Mouse (Mus musculus): ENCODE data around the gene Ly6g5c. TPM values are rescaled to one million over a fixed set of nuclear protein-coding genes. Genes with fewer than 3 reads are reported as not detected.

Gene Ly6g5c
- polyA plus RNA-seq, 2 experiments from 2014 or later = not detected

DNA sequence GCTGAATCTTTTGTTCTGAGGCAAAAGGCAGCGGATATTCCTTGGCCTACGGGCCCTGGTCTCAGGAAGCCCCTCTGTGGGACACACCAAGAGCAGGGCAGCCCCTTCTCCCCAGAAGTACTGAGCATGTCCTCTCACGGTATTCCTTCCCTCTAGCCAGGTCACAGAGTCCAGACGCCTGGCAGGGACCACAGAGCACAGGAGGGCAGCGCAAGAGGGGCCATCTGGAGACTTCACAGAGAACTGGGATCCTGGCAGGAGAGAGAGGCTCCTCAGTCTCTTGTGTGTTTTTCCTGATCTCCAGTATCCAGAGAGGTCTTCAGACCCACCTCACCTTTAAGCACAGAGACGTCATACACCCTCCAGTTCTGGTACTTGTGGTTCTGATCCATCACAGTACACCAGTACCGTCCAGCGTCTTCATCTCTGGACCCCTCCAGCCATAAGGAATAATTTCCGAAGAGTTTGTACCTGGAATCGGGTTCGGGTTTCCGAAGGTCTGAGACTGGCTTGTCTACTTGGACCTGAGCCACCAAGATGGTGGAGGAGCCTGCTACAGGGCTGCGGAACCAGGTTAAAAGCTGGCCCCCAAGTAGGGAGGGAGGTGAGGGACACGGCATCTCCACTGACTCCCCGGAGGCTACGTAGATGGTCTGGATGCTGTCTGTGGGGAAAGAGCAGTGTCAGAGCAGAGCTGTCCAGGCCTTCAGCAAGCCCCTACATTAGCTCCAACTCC lies 25.1 kb upstream of the Ly6g5c start:
- ATAC-seq = no peak

DNA sequence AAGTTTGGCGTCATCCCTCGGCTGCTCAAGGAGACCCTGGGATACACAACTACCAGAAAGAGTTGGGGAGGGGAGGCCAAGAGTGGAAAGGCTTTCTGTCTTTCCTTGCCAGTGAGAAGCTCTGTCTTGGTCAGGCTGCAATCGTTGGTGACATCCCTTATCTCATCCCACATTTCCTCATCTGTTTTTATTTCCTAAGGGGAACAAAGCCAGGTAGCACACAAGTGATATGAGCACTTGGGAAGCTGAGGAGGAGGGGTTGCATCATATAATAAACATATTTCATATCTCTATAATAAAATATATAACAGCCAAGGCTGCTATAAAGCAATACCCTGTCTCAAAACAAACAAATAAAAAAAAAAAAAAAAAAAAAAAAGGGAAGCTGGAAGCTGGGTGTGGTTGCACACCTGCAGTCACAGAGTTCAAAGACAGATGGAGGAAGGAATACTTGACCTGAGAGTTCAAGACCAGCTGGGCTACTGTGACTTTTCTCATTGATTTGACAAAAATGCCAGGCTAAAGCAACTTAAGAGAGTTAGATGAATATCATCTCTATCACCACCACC lies 24.1 kb upstream of the Ly6g5c start:
- no peak for ATAC-seq

DNA sequence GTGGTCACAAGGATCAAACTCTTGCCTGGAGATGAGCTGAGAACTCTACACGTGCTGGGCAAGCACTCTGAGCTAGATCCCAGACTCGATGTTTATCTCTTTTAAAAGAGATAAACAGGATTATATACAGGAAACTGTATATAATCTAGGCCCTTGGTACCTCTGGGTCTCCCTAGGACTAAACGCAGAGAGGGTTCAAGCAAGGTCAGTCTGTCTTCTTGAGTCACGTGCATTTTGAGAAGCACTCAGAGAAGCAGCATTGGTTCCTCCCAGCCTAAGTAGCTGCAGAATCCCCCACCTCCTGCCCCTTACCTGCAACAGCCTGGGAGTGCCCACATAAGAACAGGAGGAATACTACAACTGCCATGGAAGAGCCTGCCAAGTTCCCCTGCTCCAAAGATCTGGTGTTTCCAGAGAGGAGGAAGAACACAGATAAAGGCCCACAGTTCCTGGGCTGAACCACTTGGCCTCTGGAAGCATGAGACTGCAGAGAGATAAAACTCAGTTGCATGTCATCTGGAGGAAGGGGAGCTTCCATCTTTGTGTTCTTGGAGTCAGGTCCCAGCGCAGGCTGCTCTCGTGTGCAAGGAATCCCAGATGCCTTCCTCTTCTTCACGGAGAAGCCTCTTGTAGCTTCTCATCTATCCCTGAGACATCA lies 22.7 kb upstream of the Ly6g5c start, which contains the start of gene Ly6g6f:
Ly6g6f (minus strand) TSS at position 403 of the 658 bp plus-strand sequence.
- no peak for ATAC-seq

DNA sequence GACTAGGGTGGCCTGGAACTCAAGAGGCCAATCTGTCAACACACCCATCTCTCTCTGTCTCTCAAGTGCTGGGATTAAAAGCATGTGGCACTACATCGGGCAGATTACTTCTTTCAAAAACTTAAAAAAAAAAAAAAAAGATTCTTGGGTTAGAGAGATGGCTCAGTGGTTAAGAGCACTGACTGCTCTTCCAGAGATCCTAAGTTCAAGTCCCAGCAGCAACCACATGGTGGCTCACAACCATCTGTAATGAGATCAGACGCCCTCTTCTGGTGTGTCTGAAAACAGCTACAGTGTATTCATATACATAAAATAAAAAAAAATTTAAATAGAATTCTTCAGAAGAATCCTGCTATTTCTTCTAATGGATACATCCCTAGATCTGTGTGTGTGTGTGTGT lies 19.9 kb upstream of the Ly6g5c start:
- ATAC-seq = no peak

DNA sequence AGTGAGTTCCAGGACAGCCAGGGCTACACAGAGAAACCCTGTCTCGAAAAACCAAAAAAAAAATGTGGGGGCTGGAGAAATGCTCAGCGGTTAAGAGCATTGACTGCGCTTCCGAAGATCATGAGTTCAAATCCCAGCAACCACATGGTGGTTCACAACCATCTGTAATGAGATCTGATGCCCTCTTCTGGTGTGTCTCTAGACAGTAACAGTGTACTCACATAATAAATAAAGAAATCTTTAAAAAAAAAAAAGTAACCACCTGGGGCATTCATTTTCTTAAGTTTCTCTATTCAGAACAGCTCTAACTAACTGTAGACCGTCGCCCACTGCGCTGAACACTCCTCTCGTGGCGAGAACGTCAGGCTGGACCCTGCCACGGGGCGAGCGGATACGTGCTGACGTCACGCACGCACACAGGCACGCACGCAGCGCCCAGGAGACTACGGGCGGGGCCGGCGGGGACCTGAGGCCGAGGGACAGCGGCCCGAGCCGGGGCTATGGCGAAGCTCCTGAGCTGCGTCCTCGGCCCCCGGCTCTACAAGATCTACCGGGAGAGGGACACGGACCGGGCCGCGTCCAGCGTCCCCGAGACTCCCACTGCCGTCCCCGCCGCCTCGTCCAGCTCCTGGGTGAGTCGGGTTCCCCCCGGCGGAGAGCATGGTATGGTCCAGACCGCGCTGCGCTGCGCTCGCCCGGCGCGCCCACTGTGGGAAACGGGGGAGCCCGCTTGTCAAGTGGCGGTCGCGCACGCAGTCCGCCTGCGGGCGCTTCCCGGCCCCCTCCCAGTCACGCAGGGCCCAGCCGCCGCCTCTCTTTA lies 19.0 kb upstream of the Ly6g5c start, which contains the start of gene Abhd16a:
Abhd16a (plus strand) TSS at position 439 of the 820 bp plus-strand sequence.
- peak; percentile 94 for ATAC-seq

DNA sequence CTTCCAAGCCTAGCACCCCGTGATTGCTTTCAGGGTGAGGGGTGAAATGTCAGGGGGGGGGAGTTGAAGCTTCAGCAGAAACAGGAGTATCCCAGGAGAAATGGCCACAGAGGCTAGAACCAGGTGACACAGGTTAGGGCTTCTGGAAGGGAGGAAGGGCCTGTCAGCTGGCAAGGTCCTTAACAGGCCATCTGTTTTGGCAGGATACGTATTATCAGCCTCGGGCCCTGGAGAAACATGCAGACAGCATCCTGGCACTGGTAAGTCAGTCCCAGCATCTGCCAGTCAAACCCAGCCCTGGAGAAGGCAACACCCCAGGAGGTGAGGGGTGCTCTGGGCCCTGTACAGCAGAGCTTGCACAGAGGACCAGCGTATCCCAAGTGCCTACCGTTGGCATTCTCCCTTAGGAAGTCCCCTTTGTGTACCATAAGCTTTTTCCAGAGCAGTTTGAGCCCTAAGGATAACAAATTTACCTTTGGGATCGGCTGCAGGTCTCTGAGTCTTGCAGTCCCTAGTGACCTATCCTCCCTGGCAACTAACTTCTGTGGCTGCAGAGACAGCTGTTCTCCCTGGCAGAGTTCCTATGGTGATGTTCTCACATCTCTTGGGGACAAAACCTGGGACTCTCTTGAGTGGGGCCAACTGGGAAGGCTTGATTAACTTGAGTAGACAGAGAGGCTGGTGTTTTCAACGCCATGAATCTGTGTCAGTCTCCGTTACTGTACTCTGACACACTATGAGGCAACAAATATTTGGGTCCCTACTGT lies 17.7 kb upstream of the Ly6g5c start:
- ATAC-seq = no peak

DNA sequence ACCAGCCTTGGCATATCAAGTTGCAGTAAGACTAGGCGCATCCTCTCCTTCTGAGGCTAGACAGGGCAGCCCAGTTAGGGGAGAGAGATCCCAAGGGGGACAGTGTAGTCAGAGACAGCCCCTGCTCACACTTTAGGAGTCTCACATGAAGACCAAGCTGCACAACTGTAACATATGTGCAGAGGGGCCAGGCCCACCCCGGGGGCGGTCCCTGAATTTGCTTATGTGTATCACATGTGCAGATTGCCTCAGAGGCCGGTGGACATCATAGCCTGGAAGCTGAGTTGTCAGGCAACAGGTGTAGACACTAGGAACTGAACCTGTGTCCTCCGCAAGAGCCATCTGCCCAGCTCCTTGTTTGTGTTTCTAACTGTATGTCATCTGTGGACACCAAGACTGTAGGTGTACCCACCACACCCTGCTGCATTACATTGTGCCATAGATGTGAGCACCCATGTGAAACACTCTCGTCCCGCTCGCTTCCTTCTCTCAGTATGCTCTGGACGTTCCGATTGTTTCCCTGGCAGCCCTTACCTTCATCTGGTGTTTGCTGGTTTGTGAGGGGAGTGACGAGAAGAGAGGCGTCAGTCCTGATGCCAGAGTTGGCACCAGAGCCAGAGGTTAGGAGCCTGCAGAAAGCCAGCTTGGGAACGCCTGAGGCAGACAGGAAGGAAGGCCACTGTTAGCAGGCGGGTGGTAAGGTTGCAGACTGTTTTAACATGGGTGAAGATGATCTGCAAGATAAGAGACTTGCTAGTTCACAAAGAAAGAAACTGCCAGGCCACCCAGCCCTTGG lies 15.5 kb upstream of the Ly6g5c start:
- ATAC-seq = no peak

DNA sequence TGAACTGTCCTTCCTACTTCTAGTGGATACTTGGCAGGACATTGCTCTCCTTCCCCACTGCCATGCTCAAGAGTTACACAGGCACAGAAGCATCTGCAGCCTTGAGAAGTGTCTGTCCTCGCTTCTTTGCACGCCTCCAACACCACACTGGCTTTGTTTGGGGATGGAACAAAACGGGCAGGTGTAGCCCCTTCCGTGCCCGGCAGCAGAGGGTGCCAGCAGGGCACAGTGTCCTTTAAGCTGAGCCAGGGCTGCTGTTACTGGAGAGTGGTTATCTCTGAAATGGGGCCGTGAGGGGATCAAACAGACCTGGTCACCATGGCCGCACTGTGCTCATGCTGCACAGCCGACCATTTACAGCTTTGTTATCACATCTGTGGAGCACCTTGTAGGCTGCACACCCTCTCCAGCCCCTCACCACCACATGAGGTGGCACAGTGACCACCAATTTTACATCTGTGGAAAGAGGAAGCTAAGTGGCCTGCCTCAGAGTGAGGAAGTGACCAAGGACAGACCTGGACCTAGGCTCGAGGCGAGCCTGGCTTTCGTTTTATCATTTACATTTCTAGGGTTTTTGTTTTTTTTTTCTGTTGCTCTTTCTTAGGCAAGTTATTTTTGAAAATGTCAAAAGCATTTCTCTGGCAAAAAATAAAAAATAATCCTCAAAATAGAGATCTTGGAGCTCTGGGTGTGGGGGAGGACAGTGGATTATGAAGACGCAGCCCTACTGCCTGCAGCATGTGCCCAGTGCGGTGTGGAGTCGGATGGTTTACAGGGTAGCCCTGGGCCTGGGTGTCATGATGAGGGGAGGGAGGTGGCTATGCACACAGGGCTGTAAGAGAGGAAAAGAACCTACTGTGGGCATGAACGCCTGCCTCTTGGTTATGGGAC lies 13.4 kb upstream of the Ly6g5c start:
- no peak for ATAC-seq

DNA sequence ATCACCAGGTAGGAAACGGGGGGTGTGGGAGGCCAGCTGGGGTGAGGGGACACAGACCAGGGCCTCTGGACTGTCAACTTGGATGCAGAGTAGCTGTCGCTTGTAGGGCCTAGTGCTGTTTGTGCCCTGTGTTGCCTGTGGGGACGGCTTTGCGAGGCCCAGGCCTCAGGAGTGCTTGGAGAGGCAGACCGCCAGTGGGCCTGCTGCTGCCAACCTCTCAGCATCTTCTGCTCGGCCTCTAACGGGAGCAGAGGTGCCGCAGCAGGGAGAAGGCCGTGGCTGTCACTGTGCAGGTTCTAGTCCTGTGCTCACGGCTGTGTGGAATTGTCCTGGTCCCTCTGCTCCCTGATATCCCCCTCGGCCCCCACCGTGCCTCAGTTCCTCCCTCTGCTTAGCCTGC lies 11.5 kb upstream of the Ly6g5c start:
- no peak for ATAC-seq

DNA sequence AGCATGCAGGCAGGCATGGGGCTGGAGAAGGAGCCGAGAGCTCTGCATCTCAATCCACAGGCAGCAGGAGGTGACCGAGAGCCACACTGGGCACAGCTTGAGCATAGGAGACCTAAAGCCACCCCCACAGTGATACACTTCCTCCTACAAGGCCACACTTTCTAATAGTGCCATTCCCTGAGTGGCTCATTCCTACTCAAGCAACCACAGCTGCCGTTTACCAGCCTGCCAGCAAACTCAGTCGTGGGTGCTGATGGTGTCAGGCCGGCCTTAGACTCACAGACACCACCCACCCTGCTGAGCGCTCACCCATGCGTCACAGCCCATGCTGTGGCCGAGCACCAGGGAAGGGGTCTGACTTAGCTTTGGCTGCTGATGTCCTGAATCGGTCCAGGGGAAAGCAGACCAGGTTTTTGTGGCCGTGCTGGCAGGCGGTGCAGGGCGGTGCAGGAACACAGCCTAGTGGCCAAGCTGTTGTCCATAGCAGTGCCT lies 10.9 kb upstream of the Ly6g5c start:
- no peak for ATAC-seq

DNA sequence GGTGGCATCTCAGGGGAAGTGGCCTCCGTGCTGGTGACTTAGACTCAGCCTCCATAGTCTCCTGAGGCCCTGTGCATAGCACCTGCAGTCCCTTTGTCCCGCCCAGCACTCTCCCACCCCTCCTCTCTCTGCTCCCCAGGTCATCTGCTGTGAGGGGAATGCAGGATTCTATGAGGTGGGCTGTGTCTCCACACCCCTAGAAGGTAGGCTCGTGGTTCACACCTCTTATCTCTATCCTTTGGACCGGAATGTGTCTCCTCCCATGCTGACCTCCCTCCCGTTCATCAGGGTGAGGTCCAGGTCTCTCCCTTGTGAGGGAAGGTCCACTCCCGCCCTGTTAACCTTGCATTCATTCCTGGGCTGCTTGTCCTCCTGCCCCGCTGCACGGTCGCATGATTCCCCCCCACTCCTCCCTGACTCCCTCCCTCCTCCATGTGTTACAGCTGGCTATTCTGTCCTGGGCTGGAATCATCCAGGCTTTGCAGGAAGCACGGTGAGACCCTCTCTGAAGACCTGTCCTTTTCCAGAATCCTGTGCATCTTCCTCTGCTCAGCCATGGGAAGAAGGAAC lies 7.8 kb upstream of the Ly6g5c start:
- no peak for ATAC-seq

DNA sequence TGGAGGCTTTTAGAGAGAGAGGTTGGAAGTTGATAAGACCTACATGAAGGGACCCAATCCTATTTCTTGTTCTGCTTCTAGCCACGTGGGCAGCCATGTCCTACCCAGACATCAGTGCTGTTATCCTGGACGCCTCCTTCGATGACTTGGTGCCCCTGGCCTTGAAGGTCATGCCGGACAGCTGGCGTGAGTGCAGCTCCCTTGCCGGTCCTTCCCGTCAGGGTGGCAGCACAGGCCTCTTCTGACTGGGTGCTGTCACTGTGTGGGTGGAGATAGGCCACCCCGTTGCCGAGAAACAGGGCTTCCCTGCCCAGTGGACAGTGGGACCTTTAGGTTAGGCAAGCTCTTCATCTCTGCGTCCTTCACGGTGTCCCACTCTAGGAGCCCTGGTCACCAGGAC lies 6.9 kb upstream of the Ly6g5c start:
- no peak for ATAC-seq

DNA sequence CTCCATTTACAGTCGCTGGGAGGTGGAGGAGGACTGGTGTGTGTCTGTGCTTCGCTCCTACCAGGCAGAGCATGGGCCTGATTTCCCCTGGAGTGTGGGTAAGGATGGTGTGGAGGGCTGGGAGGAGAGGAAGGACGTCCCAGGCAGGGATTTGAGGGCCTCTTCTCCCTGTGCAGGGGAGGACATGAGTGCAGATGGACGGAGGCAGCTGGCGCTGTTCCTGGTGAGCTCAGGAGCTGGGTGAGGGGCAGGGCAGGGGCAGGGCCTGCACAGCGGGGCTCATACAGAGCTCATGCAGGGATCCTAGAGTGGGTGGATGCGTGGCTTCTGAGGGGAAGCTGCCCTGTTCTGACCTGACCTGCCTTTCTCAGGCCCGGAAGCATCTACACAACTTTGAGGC lies 5.8 kb upstream of the Ly6g5c start:
- ATAC-seq = no peak

DNA sequence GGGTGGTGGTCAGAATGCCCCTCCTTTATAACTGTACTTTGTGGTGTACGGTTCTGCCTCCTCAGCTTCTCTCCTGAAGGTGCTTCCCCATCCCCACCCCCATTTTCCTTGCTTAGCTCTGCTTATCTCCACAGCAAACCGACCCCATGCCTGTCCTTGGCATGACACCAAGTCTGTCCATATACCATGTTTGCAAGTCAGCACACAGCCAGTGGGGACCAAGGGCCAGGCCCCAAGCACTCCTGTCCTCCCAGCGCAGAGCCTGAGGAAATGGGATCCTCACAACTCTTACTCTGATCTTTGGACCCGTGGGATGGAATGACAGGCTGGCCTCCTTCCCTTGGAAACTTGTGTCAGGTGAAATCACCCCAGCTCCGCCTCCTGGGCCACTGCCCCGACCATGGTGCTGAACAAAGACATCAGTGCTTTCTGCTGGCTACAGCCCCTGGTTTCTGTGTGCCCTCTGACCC lies 4.8 kb upstream of the Ly6g5c start:
- no peak for ATAC-seq

DNA sequence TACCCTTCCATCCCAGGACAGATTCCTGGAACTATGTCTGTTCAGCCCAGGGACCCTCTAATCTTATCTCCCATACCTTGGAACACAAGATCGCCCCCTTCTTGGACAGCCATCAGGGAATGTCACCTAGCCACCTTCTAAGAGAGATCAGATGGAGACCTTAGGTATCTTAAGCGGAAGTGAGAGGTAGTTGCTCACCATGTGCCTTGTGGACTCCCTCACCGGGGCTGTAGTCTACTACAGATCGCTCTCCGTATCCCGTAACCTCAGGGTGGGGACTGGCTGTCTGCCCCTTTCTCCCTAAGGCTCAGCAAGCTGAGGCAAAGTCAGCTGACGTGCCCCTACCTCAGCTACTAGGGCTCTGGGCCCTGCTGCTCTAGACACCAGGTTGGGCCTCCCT lies 4.0 kb upstream of the Ly6g5c start:
- no peak for ATAC-seq

DNA sequence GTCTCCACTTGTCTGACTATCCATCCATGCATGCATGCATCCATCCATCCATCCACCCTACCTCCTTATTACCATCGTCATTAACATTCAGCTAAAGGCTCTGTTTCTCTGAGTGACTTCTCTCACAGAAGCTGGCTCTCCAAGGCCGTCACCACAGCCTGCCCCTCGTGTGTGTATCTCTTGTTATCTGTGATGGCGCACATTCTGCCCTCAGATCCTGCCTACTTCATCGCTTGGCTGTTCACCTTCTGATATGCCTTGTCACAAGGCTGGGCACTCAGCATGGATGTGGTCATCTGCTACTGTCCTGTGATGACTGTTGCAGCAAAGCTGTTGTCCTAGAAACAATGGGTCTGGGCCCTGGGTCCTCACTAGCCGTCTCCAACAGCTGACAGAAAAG lies 3.3 kb upstream of the Ly6g5c start:
- ATAC-seq = no peak

DNA sequence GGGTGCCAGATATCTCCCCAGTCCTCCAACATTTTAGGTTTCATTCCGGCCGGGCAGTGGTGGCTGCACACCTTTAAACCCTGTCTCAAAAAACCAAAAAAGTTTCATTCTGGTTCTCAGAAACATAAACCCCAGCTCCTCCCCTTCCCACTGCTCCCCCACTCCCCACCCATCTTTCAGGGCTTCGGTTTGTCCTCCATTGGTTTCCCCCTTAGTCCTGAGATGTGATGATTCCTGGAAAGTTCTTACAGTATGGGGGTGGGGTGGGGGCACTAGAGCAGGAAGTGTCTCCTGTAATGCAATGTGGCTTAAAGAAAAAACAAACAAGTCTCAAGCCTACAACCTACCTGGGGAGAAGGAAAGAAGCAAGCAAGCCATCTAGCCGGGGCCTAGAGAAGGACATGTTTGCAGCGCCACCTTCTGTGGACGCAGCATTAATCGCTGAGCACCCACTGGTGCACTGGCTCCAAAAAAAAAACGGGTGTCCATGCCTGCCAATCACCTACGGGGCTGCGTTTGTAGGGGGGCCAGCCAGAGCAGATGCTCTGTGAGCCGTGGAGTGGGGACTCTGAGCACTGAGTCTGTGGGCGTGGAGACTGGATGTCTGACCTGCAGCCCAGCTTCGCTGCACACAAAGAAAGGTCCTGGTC lies 2.2 kb upstream of the Ly6g5c start:
- ATAC-seq = no peak

DNA sequence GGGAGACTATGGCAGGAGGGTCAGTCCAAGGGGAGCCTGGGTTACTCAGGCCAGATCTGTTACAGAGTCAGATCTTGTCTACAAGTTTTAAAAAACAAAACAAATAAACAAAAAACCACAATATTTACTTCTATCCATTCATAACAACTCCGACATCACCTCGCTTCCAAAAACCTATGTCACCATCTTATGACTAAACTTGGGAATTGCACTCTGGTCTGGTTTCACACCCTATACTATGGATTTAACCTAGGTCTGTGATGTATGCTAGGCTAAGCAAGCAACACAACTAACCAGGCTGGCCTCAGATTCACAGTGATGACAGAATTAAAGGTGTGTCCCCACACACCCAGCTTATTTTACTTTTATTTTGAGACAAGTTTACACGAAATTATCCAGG lies 1.6 kb upstream of the Ly6g5c start:
- no peak for ATAC-seq

DNA sequence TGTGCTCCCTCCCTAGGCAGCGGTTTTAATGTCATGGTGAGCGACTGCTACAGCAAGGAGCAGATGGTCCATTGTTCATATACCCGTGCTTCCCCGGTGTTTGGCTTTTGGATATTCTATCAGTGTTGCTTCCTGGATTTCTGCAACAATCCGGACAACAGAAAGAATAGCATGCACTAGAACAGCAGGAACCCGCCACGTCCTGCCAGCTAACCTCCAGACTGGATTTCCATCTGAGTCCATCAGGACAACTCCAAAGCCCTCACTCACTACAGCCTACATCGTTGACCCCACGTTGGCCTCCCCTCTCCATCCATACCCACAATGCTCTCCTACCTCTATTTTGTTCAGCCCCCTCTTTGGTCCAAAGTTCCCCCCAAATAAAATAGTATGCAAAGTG lies 3.7 kb downstream of the Ly6g5c start:
- ATAC-seq = no peak

Measured in CD4-positive, CD25-positive, alpha-beta regulatory T cell, adult 4 months (primary cell).